Mouse (Mus musculus): ENCODE data around the gene Rflna. TPM values are rescaled to one million over a fixed set of nuclear protein-coding genes. Genes with fewer than 3 reads are reported as not detected.

Rflna gene
- polyA plus RNA-seq (2012; rRNA removed) = 4.2 and 5.8 TPM in 2 replicates

GRCm38 (mm10) chr5:125002969-125003872, at the start of gene Rflna:
Gene Rflna, plus strand, starts transcription at chr5:125003221.

Other genes with a start within 250 kb of the Rflna start
- gene Ccdc92, start 140.8 kb upstream of the Rflna start, polyA plus RNA-seq (2012; rRNA removed) = 5.8 and 5.9 TPM in 2 replicates
- 15.7 and 18.5 TPM in 2 replicates for gene Zfp664, start 140.5 kb upstream of the Rflna start, polyA plus RNA-seq (2012; rRNA removed)
- 37.9 and 59.6 TPM in 2 replicates for gene Ncor2, start 176.0 kb downstream of the Rflna start, polyA plus RNA-seq (2012; rRNA removed)